Mouse (Mus musculus) stomach, embryonic 14.5 days (tissue): ENCODE measurements around the gene Poglut1. TPM values are rescaled to one million over a fixed set of nuclear protein-coding genes. Genes with fewer than 3 reads are reported as not detected.
"Not testable (repeated sequence)": the region's sequence is repeated elsewhere in the genome, so short reads cannot be mapped to it uniquely, and the experiment has no call there.

Experiments
- ATAC-seq: fragments of 200-750 bp; cut with Nextera tagmentation; 2 replicates; pipeline ENCODE4 v1.8.0; 2017; ENCODE audit warnings: low read depth, moderate TSS enrichment; ENCODE audit not compliant: insufficient number of reproducible peaks, insufficient read depth, low FRiP score
- H3K27ac ChIP-seq: fragments of 300-500 bp; sonication (generic); 2 replicates; pipeline ENCODE4 v1.5.1; 2014; ENCODE audit warnings: mild to moderate bottlenecking, low read length, moderate library complexity, mixed read lengths
- H3K27me3 ChIP-seq: fragments of 300-500 bp; sonication (generic); 2 replicates; pipeline ENCODE4 v1.6.1; 2014; ENCODE audit warnings: low read length, control low read depth, mixed read lengths; ENCODE audit not compliant: control insufficient read depth, insufficient read depth
- H3K36me3 ChIP-seq: fragments of 300-500 bp; sonication (generic); 2 replicates; pipeline ENCODE4 v1.6.1; 2014; ENCODE audit warnings: mild to moderate bottlenecking, control low read depth, low read length, moderate library complexity, mixed read lengths; ENCODE audit not compliant: control insufficient read depth, insufficient read depth
- H3K4me1 ChIP-seq: fragments of 300-500 bp; sonication (generic); 2 replicates; pipeline ENCODE4 v1.6.1; 2014; ENCODE audit warnings: low read length, control low read depth, mixed read lengths; ENCODE audit not compliant: control insufficient read depth, insufficient read depth
- H3K4me2 ChIP-seq: fragments of 300-500 bp; sonication (generic); replicated peaks from 2 replicates; pipeline ENCODE4 v1.6.1; 2014; ENCODE audit warnings: low read depth, low read length, control low read depth
- H3K4me3 ChIP-seq: fragments of 300-500 bp; sonication (generic); 2 replicates; pipeline ENCODE4 v1.5.1; 2014; ENCODE audit warnings: low read depth, low read length, control low read depth
- H3K9ac ChIP-seq: fragments of 300-500 bp; sonication (generic); replicated peaks from 2 replicates; pipeline ENCODE4 v1.6.1; 2014; ENCODE audit warnings: low read depth, mild to moderate bottlenecking, control low read depth, low read length, moderate library complexity, mixed read lengths
- H3K9me3 ChIP-seq: fragments of 300-500 bp; sonication (generic); 2 replicates; pipeline ENCODE4 v1.6.1; 2016; ENCODE audit warnings: low read depth, low read length, control low read depth; ENCODE audit not compliant: control insufficient read depth
- WGBS: fragments of 180-500 bp; shearing (Covaris S2); extraction: QIAGEN DNeasy Blood & Tissue Kit; methylation state at CpG from one replicate; pipeline ENCODE4 v1.1.7; 2014; 5-methylcytosine and 5-hydroxymethylcytosine counted together
- polyA plus RNA-seq: library from polyadenylated mRNA; unstranded; fragments of >200 nt; fragmentation: Nextera tagmentation; extraction: Ambion mirVana; gene quantifications from 2 replicates; pipeline ENCODE4 v1.2.1, GENCODE M21; 2014

Poglut1 gene
- polyA plus RNA-seq, 1 experiment from 2014 or later, result 56.9 TPM

- no peak for ATAC-seq
- Histone ChIP-seq H3K27ac (no peak overlapping the region), H3K9ac (no peak overlapping the region), H3K27me3 (no peaks in the 10 kb centered on the region), H3K36me3 (peaks cover 18% of the 10 kb centered on the region; the same call in 1 of the 2 replicates), H3K4me2 (no peak overlapping the region), H3K4me1 (no peaks in the 10 kb centered on the region), H3K4me3 (no peak overlapping the region), H3K9me3 (no peaks in the 10 kb centered on the region)
- 82% methylated on average over 7 of the region's 7 CpGs for WGBS
Observed at GRCm38 (mm10) chr16:38496604-38497140, 53.4 kb downstream of the Poglut1 start.

GRCm38 (mm10) chr16:38493890-38494289 is 56.2 kb downstream of the Poglut1 start:
- Histone ChIP-seq H3K4me2 (no peak overlapping the region), H3K27me3 (no peaks in the 10 kb centered on the region), H3K36me3 (peaks cover 13% of the 10 kb centered on the region; the same call in 1 of the 2 replicates), H3K4me3 (no peak overlapping the region), H3K4me1 (no peaks in the 10 kb centered on the region), H3K9me3 (no peaks in the 10 kb centered on the region), H3K9ac (no peak overlapping the region), H3K27ac (no peak overlapping the region)
- WGBS, result 78% methylated on average over 10 of the region's 10 CpGs
- no peak for ATAC-seq

- ATAC-seq, result no peak
- Histone ChIP-seq H3K36me3 (peaks cover 4% of the 10 kb centered on the region; the same call in 1 of the 2 replicates), H3K27ac (no peak overlapping the region), H3K4me2 (no peak overlapping the region), H3K9me3 (no peaks in the 10 kb centered on the region), H3K9ac (no peak overlapping the region), H3K4me3 (no peak overlapping the region), H3K4me1 (no peaks in the 10 kb centered on the region), H3K27me3 (no peaks in the 10 kb centered on the region)
- 81% methylated on average over 3 of the region's 3 CpGs for WGBS
Observed at GRCm38 (mm10) chr16:38492551-38492950, 57.5 kb downstream of the Poglut1 start.

GRCm38 (mm10) chr16:38483582-38484309 is 66.3 kb downstream of the Poglut1 start:
- WGBS, result 29% methylated on average over 42 of the region's 42 CpGs
- no peaks in the 10 kb centered on the region for H3K27me3 ChIP-seq
- H3K4me2 ChIP-seq, result peak overlapping the region; percentile 45
- no peaks in the 10 kb centered on the region for H3K4me1 ChIP-seq
- no peaks in the 10 kb centered on the region for H3K36me3 ChIP-seq
- no peak overlapping the region for H3K27ac ChIP-seq
- H3K9ac ChIP-seq, result no peak overlapping the region
- H3K4me3 ChIP-seq, result peak overlapping the region; percentile 18
- H3K9me3 ChIP-seq, result no peaks in the 10 kb centered on the region
- ATAC-seq, result 0 out of 2 replicates have a peak, but pooled peaks have one; percentile 23

GRCm38 (mm10) chr16:38482780-38483562 is 67.1 kb downstream of the Poglut1 start:
- no peaks in the 10 kb centered on the region for H3K4me1 ChIP-seq
- WGBS, result 17% methylated on average over 32 of the region's 32 CpGs
- H3K27ac ChIP-seq, result no peak overlapping the region
- H3K4me2 ChIP-seq, result peak overlapping the region; percentile 45
- H3K9me3 ChIP-seq, result no peaks in the 10 kb centered on the region
- no peak overlapping the region; the same call in 1 of the 2 replicates for H3K9ac ChIP-seq
- H3K36me3 ChIP-seq, result no peaks in the 10 kb centered on the region
- H3K4me3 ChIP-seq, result peak overlapping the region; percentile 18
- peak; percentile 42; the same call in 1 of the 2 replicates for ATAC-seq
- H3K27me3 ChIP-seq, result no peaks in the 10 kb centered on the region

GRCm38 (mm10) chr16:38481327-38481726 is 68.7 kb downstream of the Poglut1 start:
- H3K9me3 ChIP-seq, result no peaks in the 10 kb centered on the region
- no peaks in the 10 kb centered on the region for H3K36me3 ChIP-seq
- 75% methylated on average over 4 of the region's 4 CpGs for WGBS
- H3K4me2 ChIP-seq, result no peak overlapping the region
- H3K4me3 ChIP-seq, result no peak overlapping the region
- H3K27me3 ChIP-seq, result no peaks in the 10 kb centered on the region
- no peak for ATAC-seq
- no peak overlapping the region for H3K27ac ChIP-seq
- H3K4me1 ChIP-seq, result no peaks in the 10 kb centered on the region
- H3K9ac ChIP-seq, result no peak overlapping the region

- Histone ChIP-seq H3K4me2 (no peak overlapping the region), H3K27me3 (no peaks in the 10 kb centered on the region), H3K36me3 (no peaks in the 10 kb centered on the region), H3K4me3 (no peak overlapping the region), H3K9ac (no peak overlapping the region), H3K9me3 (no peaks in the 10 kb centered on the region), H3K27ac (no peak overlapping the region), H3K4me1 (no peaks in the 10 kb centered on the region)
- 89% methylated on average over 3 of the region's 3 CpGs for WGBS
- no peak for ATAC-seq
Observed at GRCm38 (mm10) chr16:38478296-38478695, 71.8 kb downstream of the Poglut1 start.

- Histone ChIP-seq H3K4me3 (peak overlapping the region; percentile 31), H3K4me2 (peak overlapping the region; percentile 63)
- H3K9me3 ChIP-seq, H3K27me3 ChIP-seq, H3K27ac ChIP-seq, ATAC-seq, H3K36me3 ChIP-seq, H3K9ac ChIP-seq, H3K4me1 ChIP-seq: not testable (repeated sequence)
- 30% methylated on average over 14 of the region's 14 CpGs for WGBS
Observed at GRCm38 (mm10) chr16:38477241-38477608, 72.8 kb downstream of the Poglut1 start.
